Mouse (Mus musculus) limb, embryonic 12.5 days (tissue): ENCODE results near the gene Doc2b. TPM values are rescaled to one million over a fixed set of nuclear protein-coding genes. Genes with fewer than 3 reads are reported as not detected.
"Not testable (repeated sequence)": the region's sequence is repeated elsewhere in the genome, so short reads cannot be mapped to it uniquely, and the experiment has no call there.

ENCODE experiments used
- ATAC-seq: fragments of 200-750 bp; cut with Nextera tagmentation; 2 replicates; pipeline ENCODE4 v1.8.0; 2017; ENCODE audit warnings: low read depth, moderate TSS enrichment; ENCODE audit not compliant: insufficient number of reproducible peaks, insufficient read depth, low FRiP score, low TSS enrichment
- H3K27ac ChIP-seq: fragments of 300-500 bp; sonication (generic); 2 replicates; pipeline ENCODE4 v1.5.1; 2016; ENCODE audit warnings: mild to moderate bottlenecking, moderate library complexity
- H3K27me3 ChIP-seq: fragments of 300-500 bp; sonication (generic); 2 replicates; pipeline ENCODE4 v1.6.1; 2016; ENCODE audit warnings: mild to moderate bottlenecking, moderate library complexity
- H3K36me3 ChIP-seq: fragments of 300-500 bp; sonication (generic); 2 replicates; pipeline ENCODE4 v1.6.1; 2016; ENCODE audit warnings: mild to moderate bottlenecking, moderate library complexity
- H3K4me1 ChIP-seq: fragments of 300-500 bp; sonication (generic); replicated peaks from 2 replicates; pipeline ENCODE4 v1.6.1; 2016
- H3K4me2 ChIP-seq: fragments of 300-500 bp; sonication (generic); 2 replicates; pipeline ENCODE4 v1.6.1; 2016; ENCODE audit warnings: mild to moderate bottlenecking, moderate library complexity
- H3K4me3 ChIP-seq: fragments of 300-500 bp; sonication (generic); replicated peaks from 2 replicates; pipeline ENCODE4 v1.5.1; 2016; ENCODE audit warnings: mild to moderate bottlenecking
- H3K9ac ChIP-seq: fragments of 300-500 bp; sonication (generic); replicated peaks from 2 replicates; pipeline ENCODE4 v1.6.1; 2016; ENCODE audit warnings: mild to moderate bottlenecking, moderate library complexity
- H3K9me3 ChIP-seq: fragments of 300-500 bp; sonication (generic); 2 replicates; pipeline ENCODE4 v1.6.1; 2016; ENCODE audit warnings: mild to moderate bottlenecking, moderate library complexity
- WGBS: fragments of 180-500 bp; shearing (Covaris S2); methylation state at CpG from one replicate; pipeline ENCODE4 v1.1.7; 2016; 5-methylcytosine and 5-hydroxymethylcytosine counted together
- polyA plus RNA-seq: library from polyadenylated mRNA; unstranded; fragments of >200 nt; fragmentation: Nextera tagmentation; extraction: Ambion mirVana; gene quantifications from 2 replicates; pipeline ENCODE4 v1.2.1, GENCODE M21; 2016

The Doc2b gene
- polyA plus RNA-seq, 1 experiment from 2014 or later = 0.79 TPM

GRCm38 (mm10) chr11:75735462-75736252 is 60.2 kb downstream of the Doc2b start:
- peaks cover 20% of the 10 kb centered on the region for H3K36me3 ChIP-seq
- H3K9ac ChIP-seq = no peak overlapping the region
- peak overlapping the region; percentile 92 for H3K4me3 ChIP-seq

GRCm38 (mm10) chr11:75733227-75733940 is 62.5 kb downstream of the Doc2b start:
- Histone ChIP-seq H3K27ac (peak overlapping the region; percentile 99), H3K4me3 (peak overlapping the region; percentile 92), H3K4me2 (peak overlapping the region; percentile 74), H3K9me3 (no peaks in the 10 kb centered on the region), H3K27me3 (no peaks in the 10 kb centered on the region; the same call in 1 of the 2 replicates), H3K36me3 (peaks cover 15% of the 10 kb centered on the region), H3K4me1 (peaks cover 23% of the 10 kb centered on the region), H3K9ac (peak overlapping the region; percentile 98)
- 2% methylated on average over 50 of the region's 52 CpGs for WGBS
- ATAC-seq = peak; percentile 53

More at GRCm38 (mm10) chr11:75735462-75736252, 60.2 kb downstream of the Doc2b start:
- Histone ChIP-seq H3K27me3 (no peaks in the 10 kb centered on the region), H3K9me3 (no peaks in the 10 kb centered on the region), H3K4me1 (peaks cover 33% of the 10 kb centered on the region), H3K4me2 (peak overlapping the region; percentile 74), H3K27ac (no peak overlapping the region)
- ATAC-seq = no peak
- WGBS = 77% methylated on average over 5 of the region's 5 CpGs

GRCm38 (mm10) chr11:75732434-75733226 is 63.2 kb downstream of the Doc2b start, which contains the start of gene Ywhae:
Gene Ywhae, plus strand, starts transcription at chr11:75732869.
- H3K9ac ChIP-seq = peak within 1 kb of the TSS; percentile 98
- H3K9me3 ChIP-seq = no peaks in the 10 kb centered on the region
- ATAC-seq = peak; percentile 93
- H3K27ac ChIP-seq = peak within 1 kb of the TSS; percentile 99
- H3K27me3 ChIP-seq = no peaks in the 10 kb centered on the region; the same call in 1 of the 2 replicates
- peaks cover 10% of the 10 kb centered on the region; the same call in 1 of the 2 replicates for H3K36me3 ChIP-seq
- H3K4me3 ChIP-seq = peak within 1 kb of the TSS; percentile 92
- H3K4me2 ChIP-seq = peak within 1 kb of the TSS; percentile 74
- H3K4me1 ChIP-seq = peaks cover 23% of the 10 kb centered on the region
- under 1% methylated on average over 71 of the region's 76 CpGs for WGBS

GRCm38 (mm10) chr11:75727659-75728058 is 68.2 kb downstream of the Doc2b start:
- ATAC-seq, H3K4me3 ChIP-seq, H3K27ac ChIP-seq, H3K4me2 ChIP-seq, H3K4me1 ChIP-seq, H3K36me3 ChIP-seq, H3K27me3 ChIP-seq, H3K9me3 ChIP-seq, H3K9ac ChIP-seq: not testable (repeated sequence)
- WGBS = 92% methylated on average over 6 of the region's 6 CpGs

GRCm38 (mm10) chr11:75727168-75727567 is 68.7 kb downstream of the Doc2b start:
- no peak overlapping the region for H3K4me2 ChIP-seq
- no peaks in the 10 kb centered on the region for H3K36me3 ChIP-seq
- peaks cover 4% of the 10 kb centered on the region; the same call in 1 of the 2 replicates for H3K27me3 ChIP-seq
- H3K9me3 ChIP-seq = no peaks in the 10 kb centered on the region
- no peak overlapping the region for H3K9ac ChIP-seq
- H3K4me3 ChIP-seq = no peak overlapping the region
- H3K4me1 ChIP-seq = no peaks in the 10 kb centered on the region; the same call in 1 of the 2 replicates
- WGBS = 60% methylated on average over 2 of the region's 2 CpGs
- ATAC-seq = no peak
- no peak overlapping the region for H3K27ac ChIP-seq

GRCm38 (mm10) chr11:75722339-75722738 is 73.5 kb downstream of the Doc2b start:
- 57% methylated on average over 4 of the region's 4 CpGs for WGBS
- Histone ChIP-seq H3K9me3 (peaks cover 12% of the 10 kb centered on the region; the same call in 1 of the 2 replicates), H3K9ac (no peak overlapping the region), H3K27ac (no peak overlapping the region), H3K36me3 (no peaks in the 10 kb centered on the region), H3K4me2 (no peak overlapping the region), H3K4me3 (no peak overlapping the region), H3K27me3 (0 out of 2 replicates have a peak, but pooled peaks cover 4% of the 10 kb centered on the region), H3K4me1 (no peaks in the 10 kb centered on the region)
- no peak for ATAC-seq

Other genes with a start within 250 kb of the Doc2b start
- gene Pitpna, start 208.0 kb downstream of the Doc2b start, polyA plus RNA-seq = 80.8 and 89.5 TPM in 2 replicates
- gene Inpp5k, start 165.1 kb downstream of the Doc2b start, polyA plus RNA-seq = 18.6 and 20.1 TPM in 2 replicates
- gene Myo1c, start 145.5 kb downstream of the Doc2b start, polyA plus RNA-seq = 24.2 and 28.2 TPM in 2 replicates
- 134 and 135 TPM in 2 replicates for gene Crk, start 116.8 kb downstream of the Doc2b start, polyA plus RNA-seq
- 1,061 and 1,068 TPM in 2 replicates for gene Ywhae, start 63.2 kb downstream of the Doc2b start, polyA plus RNA-seq
- gene Rph3al, start 142.4 kb upstream of the Doc2b start, polyA plus RNA-seq = 2.3 and 3.0 TPM in 2 replicates
- gene 1700016K19Rik, start 203.9 kb upstream of the Doc2b start, polyA plus RNA-seq = 0.23 and 0.70 TPM in 2 replicates
- 50.9 and 54.0 TPM in 2 replicates for gene Rflnb, start 231.7 kb upstream of the Doc2b start, polyA plus RNA-seq